Mouse (Mus musculus): Measurements from ENCODE around the gene Ube2g2. TPM values are rescaled to one million over a fixed set of nuclear protein-coding genes. Genes with fewer than 3 reads are reported as not detected.

The Ube2g2 gene
- polyA plus RNA-seq, 1 experiment from 2014 or later, result 44.0 TPM

GRCm38 (mm10) chr10:77647461-77647860, 25.4 kb downstream of the Ube2g2 start:
- no peak overlapping the region for H3K4me3 ChIP-seq (ENCODE audit: low read depth, low read length)
- peaks cover 32% of the 10 kb centered on the region for H3K36me3 ChIP-seq (ENCODE audit: control insufficient read depth, insufficient read depth, low read length)
- H3K27me3 ChIP-seq (ENCODE audit: control insufficient read depth, insufficient read depth, low read length), result no peaks in the 10 kb centered on the region
- no peak overlapping the region for H3K4me2 ChIP-seq (ENCODE audit: low read depth, low read length)
- ATAC-seq (ENCODE audit: low read depth), result no peak
- H3K27ac ChIP-seq (ENCODE audit: low read depth, low read length), result no peak overlapping the region
- no peaks in the 10 kb centered on the region for H3K9me3 ChIP-seq (ENCODE audit: control insufficient read depth, low read length)
- WGBS, result 63% methylated on average over 1 of the region's 1 CpGs
- 0 out of 2 replicates have a peak, but pooled peaks cover 5% of the 10 kb centered on the region for H3K4me1 ChIP-seq (ENCODE audit: control insufficient read depth, insufficient read depth, low read length)
- H3K9ac ChIP-seq (replicated peaks; ENCODE audit: low read depth, low read length), result no peak overlapping the region

GRCm38 (mm10) chr10:77647901-77648300, 25.8 kb downstream of the Ube2g2 start:
- peaks cover 30% of the 10 kb centered on the region for H3K36me3 ChIP-seq (ENCODE audit: control insufficient read depth, insufficient read depth, low read length)
- H3K9ac ChIP-seq (replicated peaks; ENCODE audit: low read depth, low read length), result no peak overlapping the region
- no peaks in the 10 kb centered on the region for H3K27me3 ChIP-seq (ENCODE audit: control insufficient read depth, insufficient read depth, low read length)
- H3K27ac ChIP-seq (ENCODE audit: low read depth, low read length), result no peak overlapping the region
- 88% methylated on average over 8 of the region's 8 CpGs for WGBS
- no peak overlapping the region for H3K4me2 ChIP-seq (ENCODE audit: low read depth, low read length)
- H3K4me1 ChIP-seq (ENCODE audit: control insufficient read depth, insufficient read depth, low read length), result 0 out of 2 replicates have a peak, but pooled peaks cover 5% of the 10 kb centered on the region
- no peaks in the 10 kb centered on the region for H3K9me3 ChIP-seq (ENCODE audit: control insufficient read depth, low read length)
- no peak for ATAC-seq (ENCODE audit: low read depth)
- H3K4me3 ChIP-seq (ENCODE audit: low read depth, low read length), result no peak overlapping the region

GRCm38 (mm10) chr10:77652046-77652445, 30.0 kb downstream of the Ube2g2 start:
- H3K36me3 ChIP-seq (ENCODE audit: control insufficient read depth, insufficient read depth, low read length), result no peaks in the 10 kb centered on the region
- 0 out of 2 replicates have a peak, but pooled peaks cover 5% of the 10 kb centered on the region for H3K4me1 ChIP-seq (ENCODE audit: control insufficient read depth, insufficient read depth, low read length)
- no peaks in the 10 kb centered on the region for H3K9me3 ChIP-seq (ENCODE audit: control insufficient read depth, low read length)
- no peak overlapping the region for H3K27ac ChIP-seq (ENCODE audit: low read depth, low read length)
- H3K27me3 ChIP-seq (ENCODE audit: control insufficient read depth, insufficient read depth, low read length), result no peaks in the 10 kb centered on the region
- H3K9ac ChIP-seq (replicated peaks; ENCODE audit: low read depth, low read length), result no peak overlapping the region
- 91% methylated on average over 9 of the region's 9 CpGs for WGBS
- H3K4me3 ChIP-seq (ENCODE audit: low read depth, low read length), result no peak overlapping the region
- ATAC-seq (ENCODE audit: low read depth), result no peak
- no peak overlapping the region for H3K4me2 ChIP-seq (ENCODE audit: low read depth, low read length)

- no peaks in the 10 kb centered on the region for H3K9me3 ChIP-seq (ENCODE audit: control insufficient read depth, low read length)
Measured at GRCm38 (mm10) chr10:77658286-77658994, 36.4 kb downstream of the Ube2g2 start.

DNA sequence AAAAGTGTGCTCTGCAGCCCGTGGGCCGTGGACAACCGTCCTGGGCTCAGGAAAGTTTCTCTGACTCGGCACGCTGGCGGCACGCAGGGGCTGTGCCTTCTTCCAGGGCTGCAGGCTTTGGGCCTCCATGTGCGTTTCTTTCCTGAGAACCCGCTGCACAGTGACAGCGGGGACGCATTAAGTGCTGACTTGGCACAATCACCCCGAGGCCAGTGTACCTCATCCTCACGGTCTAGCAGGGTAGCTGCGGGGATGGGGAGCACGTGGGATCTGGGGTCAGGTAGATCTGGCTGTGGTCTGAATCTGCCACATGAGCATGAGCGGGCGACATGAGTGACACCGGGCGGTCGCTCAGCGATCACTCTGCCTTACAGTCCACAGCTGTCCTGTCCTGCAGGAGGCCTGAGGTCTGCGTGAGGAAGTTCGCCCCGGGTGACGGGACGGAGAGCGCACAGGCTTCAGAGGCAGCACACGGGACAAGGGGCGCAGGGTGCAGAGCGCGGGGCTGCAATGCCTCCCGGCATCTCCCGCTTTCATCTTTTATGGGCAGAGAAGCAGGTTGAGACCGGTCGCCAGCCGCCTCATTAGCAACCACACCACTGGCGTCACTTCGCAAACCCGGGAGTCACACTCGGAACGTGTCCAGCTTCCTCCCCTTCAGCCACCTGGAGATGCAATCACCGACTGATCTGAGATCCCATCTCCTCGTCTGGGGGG, 42.0 kb downstream of the Ube2g2 start:
- Histone ChIP-seq H3K9ac (replicated peaks; ENCODE audit: low read depth, low read length) (no peak overlapping the region), H3K4me1 (ENCODE audit: control insufficient read depth, insufficient read depth, low read length) (no peaks in the 10 kb centered on the region), H3K9me3 (ENCODE audit: control insufficient read depth, low read length) (no peaks in the 10 kb centered on the region), H3K36me3 (ENCODE audit: control insufficient read depth, insufficient read depth, low read length) (no peaks in the 10 kb centered on the region), H3K27ac (ENCODE audit: low read depth, low read length) (no peak overlapping the region), H3K27me3 (ENCODE audit: control insufficient read depth, insufficient read depth, low read length) (no peaks in the 10 kb centered on the region), H3K4me2 (ENCODE audit: low read depth, low read length) (peak overlapping the region; percentile 16; the same call in 1 of the 2 replicates), H3K4me3 (ENCODE audit: low read depth, low read length) (no peak overlapping the region)
- no peak; the same call in 1 of the 2 replicates for ATAC-seq (ENCODE audit: low read depth)
- 36% methylated on average over 43 of the region's 43 CpGs for WGBS

More at GRCm38 (mm10) chr10:77658286-77658994, 36.4 kb downstream of the Ube2g2 start:
- Histone ChIP-seq H3K27ac (ENCODE audit: low read depth, low read length) (no peak overlapping the region), H3K9ac (replicated peaks; ENCODE audit: low read depth, low read length) (no peak overlapping the region), H3K4me2 (ENCODE audit: low read depth, low read length) (no peak overlapping the region), H3K4me1 (ENCODE audit: control insufficient read depth, insufficient read depth, low read length) (no peaks in the 10 kb centered on the region), H3K4me3 (ENCODE audit: low read depth, low read length) (no peak overlapping the region), H3K36me3 (ENCODE audit: control insufficient read depth, insufficient read depth, low read length) (no peaks in the 10 kb centered on the region), H3K27me3 (ENCODE audit: control insufficient read depth, insufficient read depth, low read length) (no peaks in the 10 kb centered on the region)
- WGBS, result 58% methylated on average over 15 of the region's 15 CpGs
- ATAC-seq (ENCODE audit: low read depth), result no peak

GRCm38 (mm10) chr10:77666342-77666741, 44.3 kb downstream of the Ube2g2 start:
- H3K4me3 ChIP-seq (ENCODE audit: low read depth, low read length), result no peak overlapping the region
- H3K4me1 ChIP-seq (ENCODE audit: control insufficient read depth, insufficient read depth, low read length), result no peaks in the 10 kb centered on the region
- H3K9me3 ChIP-seq (ENCODE audit: control insufficient read depth, low read length), result no peaks in the 10 kb centered on the region
- no peaks in the 10 kb centered on the region for H3K36me3 ChIP-seq (ENCODE audit: control insufficient read depth, insufficient read depth, low read length)
- no peak for ATAC-seq (ENCODE audit: low read depth)
- no peak overlapping the region for H3K9ac ChIP-seq (replicated peaks; ENCODE audit: low read depth, low read length)
- no peak overlapping the region for H3K4me2 ChIP-seq (ENCODE audit: low read depth, low read length)
- 84% methylated on average over 8 of the region's 8 CpGs for WGBS
- H3K27me3 ChIP-seq (ENCODE audit: control insufficient read depth, insufficient read depth, low read length), result no peaks in the 10 kb centered on the region
- no peak overlapping the region for H3K27ac ChIP-seq (ENCODE audit: low read depth, low read length)

DNA sequence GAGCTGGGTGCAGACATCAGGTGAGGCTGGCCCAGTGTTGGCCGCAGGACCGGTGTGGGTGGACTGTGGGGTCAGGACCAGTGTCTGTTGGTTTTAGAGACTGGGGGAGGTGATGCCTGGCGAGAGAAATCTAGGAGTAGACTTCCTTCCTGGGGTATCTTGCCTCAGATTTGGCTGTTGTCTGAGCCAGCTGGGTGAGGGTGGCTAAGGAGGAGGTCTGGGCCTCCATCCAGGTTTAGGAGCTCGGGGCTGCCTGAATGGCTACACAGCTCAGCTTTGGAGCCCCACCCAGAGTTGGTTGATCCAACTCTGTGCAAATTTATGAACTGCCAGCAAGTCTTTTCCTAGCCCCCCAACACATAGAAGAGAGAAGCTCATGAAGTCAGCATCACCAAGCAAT, 45.3 kb downstream of the Ube2g2 start:
- H3K9ac ChIP-seq (replicated peaks; ENCODE audit: low read depth, low read length), result no peak overlapping the region
- no peak overlapping the region for H3K4me2 ChIP-seq (ENCODE audit: low read depth, low read length)
- no peaks in the 10 kb centered on the region for H3K27me3 ChIP-seq (ENCODE audit: control insufficient read depth, insufficient read depth, low read length)
- no peaks in the 10 kb centered on the region for H3K4me1 ChIP-seq (ENCODE audit: control insufficient read depth, insufficient read depth, low read length)
- no peaks in the 10 kb centered on the region for H3K36me3 ChIP-seq (ENCODE audit: control insufficient read depth, insufficient read depth, low read length)
- no peak for ATAC-seq (ENCODE audit: low read depth)
- H3K9me3 ChIP-seq (ENCODE audit: control insufficient read depth, low read length), result no peaks in the 10 kb centered on the region
- H3K4me3 ChIP-seq (ENCODE audit: low read depth, low read length), result no peak overlapping the region
- no peak overlapping the region for H3K27ac ChIP-seq (ENCODE audit: low read depth, low read length)
- 90% methylated on average over 4 of the region's 4 CpGs for WGBS

DNA sequence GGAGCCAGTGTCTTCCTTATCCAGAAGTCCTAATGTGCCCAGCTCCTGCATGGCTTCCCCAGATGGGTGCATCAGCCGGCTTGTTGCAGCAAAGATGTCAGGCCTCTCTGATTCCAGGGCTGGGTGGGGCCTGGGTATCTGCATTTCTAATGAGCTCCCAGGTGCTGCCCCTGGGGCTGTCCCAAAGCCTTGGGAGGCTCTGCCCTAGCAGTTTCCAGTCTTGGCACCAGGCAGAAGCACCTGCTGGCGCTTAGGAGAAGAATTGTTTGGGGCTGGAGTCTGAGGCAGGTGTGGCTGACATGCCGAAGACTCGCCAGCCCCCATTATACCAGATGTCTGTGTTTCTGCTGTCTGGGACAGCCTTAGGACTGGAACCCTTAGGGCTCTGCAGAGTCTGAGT, 48.6 kb downstream of the Ube2g2 start:
- 77% methylated on average over 4 of the region's 4 CpGs for WGBS
- no peak for ATAC-seq (ENCODE audit: low read depth)
- H3K4me1 ChIP-seq (ENCODE audit: control insufficient read depth, insufficient read depth, low read length), result no peaks in the 10 kb centered on the region

DNA sequence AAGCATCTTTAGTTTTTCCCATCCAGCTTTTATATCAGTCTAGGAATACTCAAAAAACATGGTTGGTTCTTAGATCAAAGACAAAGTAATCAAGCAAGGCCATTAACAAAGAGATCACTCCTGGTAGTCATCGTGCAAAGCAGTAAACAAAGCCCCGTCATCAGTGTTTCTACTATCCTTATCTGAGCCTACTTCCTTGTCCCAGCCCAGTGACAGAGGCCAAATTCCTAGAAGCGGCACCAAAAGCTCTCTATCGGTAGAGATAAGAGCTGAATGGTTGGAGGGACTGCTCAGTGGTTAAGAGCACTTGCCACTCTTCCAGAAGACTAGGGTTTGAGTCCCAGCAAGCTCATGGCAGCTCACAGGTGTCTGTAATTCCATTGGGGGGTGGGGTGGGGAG, 49.4 kb downstream of the Ube2g2 start:
- Histone ChIP-seq H3K27me3 (ENCODE audit: control insufficient read depth, insufficient read depth, low read length) (no peaks in the 10 kb centered on the region), H3K4me2 (ENCODE audit: low read depth, low read length) (no peak overlapping the region), H3K9ac (replicated peaks; ENCODE audit: low read depth, low read length) (no peak overlapping the region), H3K9me3 (ENCODE audit: control insufficient read depth, low read length) (no peaks in the 10 kb centered on the region), H3K4me1 (ENCODE audit: control insufficient read depth, insufficient read depth, low read length) (no peaks in the 10 kb centered on the region), H3K4me3 (ENCODE audit: low read depth, low read length) (no peak overlapping the region), H3K36me3 (ENCODE audit: control insufficient read depth, insufficient read depth, low read length) (no peaks in the 10 kb centered on the region), H3K27ac (ENCODE audit: low read depth, low read length) (no peak overlapping the region)
- WGBS, result 83% methylated on average over 4 of the region's 4 CpGs
- no peak for ATAC-seq (ENCODE audit: low read depth)

More for the DNA sequence above, 48.6 kb downstream of the Ube2g2 start:
- Histone ChIP-seq H3K4me2 (ENCODE audit: low read depth, low read length) (no peak overlapping the region), H3K9me3 (ENCODE audit: control insufficient read depth, low read length) (no peaks in the 10 kb centered on the region), H3K4me3 (ENCODE audit: low read depth, low read length) (no peak overlapping the region), H3K36me3 (ENCODE audit: control insufficient read depth, insufficient read depth, low read length) (no peaks in the 10 kb centered on the region), H3K27ac (ENCODE audit: low read depth, low read length) (no peak overlapping the region), H3K27me3 (ENCODE audit: control insufficient read depth, insufficient read depth, low read length) (no peaks in the 10 kb centered on the region), H3K9ac (replicated peaks; ENCODE audit: low read depth, low read length) (no peak overlapping the region)
